Mouse (Mus musculus): ENCODE results near the gene Ralbp1. TPM values are rescaled to one million over a fixed set of nuclear protein-coding genes. Genes with fewer than 3 reads are reported as not detected.

The Ralbp1 gene
- total and polyA plus RNA-seq, 3 experiments: 53.2 to 69.6 TPM; not detected in 1

DNA sequence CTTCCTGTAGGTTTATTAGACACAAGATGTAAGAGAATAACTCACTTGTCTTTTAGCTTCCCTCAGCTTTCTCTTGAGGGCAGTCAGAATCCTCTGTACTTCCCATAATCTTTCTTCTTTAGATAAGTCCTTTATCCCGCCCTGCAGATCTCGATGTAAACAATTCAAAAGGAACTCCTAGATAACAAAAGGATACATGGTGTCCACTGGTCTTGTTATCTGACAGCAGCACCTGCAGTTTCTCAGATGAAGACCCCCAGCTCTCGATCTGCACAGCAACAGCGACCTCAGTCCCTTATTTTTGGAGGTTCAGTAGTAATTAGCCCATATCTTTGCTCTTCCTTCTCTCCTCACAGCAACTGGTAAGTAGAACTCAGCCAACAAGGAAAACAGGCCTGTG lies 28.0 kb downstream of the Ralbp1 start:
- peaks cover 12 to 18% of the 10 kb centered on the region in 2 experiments for H3K4me1 ChIP-seq (ENCODE audit: control insufficient read depth in 1 of 2, insufficient read depth in 2 of 2, low read length in 2 of 2)
- H3K27ac ChIP-seq (ENCODE audit: control insufficient read depth, low read depth, low read length): peak overlapping the region; percentile 70
- TF ChIP-seq NELFE (IDR thresholded peaks at IDR 0.05; ENCODE audit: low read depth, low read length) (no peak), EP300 (IDR thresholded peaks at IDR 0.05; ENCODE audit: low read depth in 1 of 2, low read length in 2 of 2) (peak; percentile 86 to 87), UBTF (IDR thresholded peaks at IDR 0.05; ENCODE audit: borderline replicate concordance, insufficient read depth, low read depth, low read length) (no peak), NRF1 (IDR thresholded peaks at IDR 0.05; ENCODE audit: insufficient read depth, low read depth, low read length, poor library complexity, severe bottlenecking) (no peak), RAD21 (IDR thresholded peaks at IDR 0.05; ENCODE audit: low read depth, low read length) (no peak; the same call in 1 of the 2 replicates), MAFK (IDR thresholded peaks at IDR 0.05; ENCODE audit: borderline replicate concordance, low read depth, low read length) (peak; percentile 56; the same call in 1 of the 2 replicates), JUND (IDR thresholded peaks at IDR 0.05; ENCODE audit: low read depth, low read length) (no peak), POLR2A (IDR thresholded peaks at IDR 0.05; ENCODE audit: control insufficient read depth in 1 of 2, insufficient read depth in 1 of 2, low read depth in 1 of 2, low read length in 2 of 2, poor library complexity in 1 of 2) (no peak), E2F4 (IDR thresholded peaks at IDR 0.05; ENCODE audit: borderline replicate concordance, low read depth, low read length) (no peak), MAX (IDR thresholded peaks at IDR 0.05; ENCODE audit: low read length) (no peak), RCOR1 (IDR thresholded peaks at IDR 0.05; ENCODE audit: low read depth, low read length) (peak; percentile 75), GATA1 (IDR thresholded peaks at IDR 0.05; ENCODE audit: low read depth, low read length) (peak; percentile 95), POLR2AphosphoS2 (IDR thresholded peaks at IDR 0.05; ENCODE audit: low read length) (no peak), TBP (IDR thresholded peaks at IDR 0.05; ENCODE audit: low read depth, low read length) (no peak), MEF2A (IDR thresholded peaks at IDR 0.05; ENCODE audit: extremely low read depth, insufficient replicate concordance, low read depth, low read length, poor library complexity, severe bottlenecking) (peak; percentile 41; the same call in 1 of the 2 replicates), CHD1 (IDR thresholded peaks at IDR 0.05; ENCODE audit: low read depth, low read length) (no peak), ZMIZ1 (IDR thresholded peaks at IDR 0.05; ENCODE audit: low read depth, low read length) (no peak), MAZ (IDR thresholded peaks at IDR 0.05; ENCODE audit: low read depth, low read length) (peak; percentile 58; the same call in 1 of the 2 replicates), ETS1 (IDR thresholded peaks at IDR 0.05; ENCODE audit: low read depth, low read length) (peak; percentile 80), ZC3H11A (IDR thresholded peaks at IDR 0.05; ENCODE audit: low read depth, low read length) (no peak), USF2 (IDR thresholded peaks at IDR 0.05; ENCODE audit: borderline replicate concordance in 1 of 2, insufficient read depth in 1 of 2, low read depth in 1 of 2, low read length in 2 of 2) (no peak), ZKSCAN1 (IDR thresholded peaks at IDR 0.05; ENCODE audit: low read depth, low read length) (no peak), TAL1 (IDR thresholded peaks at IDR 0.05; ENCODE audit: low read length) (peak; percentile 66), SMC3 (IDR thresholded peaks at IDR 0.05; ENCODE audit: low read depth, low read length) (0 out of 2 replicates have a peak, but pooled peaks have one; percentile 13), BHLHE40 (IDR thresholded peaks at IDR 0.05; ENCODE audit: borderline replicate concordance, low read depth, low read length) (peak; percentile 52; the same call in 1 of the 2 replicates), SIN3A (IDR thresholded peaks at IDR 0.05; ENCODE audit: low read length) (peak; percentile 73), GABPA (IDR thresholded peaks at IDR 0.05; ENCODE audit: low read depth, low read length) (no peak), HCFC1 (IDR thresholded peaks at IDR 0.05; ENCODE audit: low read depth, low read length) (peak; percentile 56), KAT2A (conservative IDR thresholded peaks at IDR 0.05; ENCODE audit: low read depth, low read length) (peak; percentile 30; the same call in 1 of the 2 replicates), CTCF (IDR thresholded peaks at IDR 0.05 in 2 of 3, conservative IDR thresholded peaks at IDR 0.05 in 1 of 3; ENCODE audit: control insufficient read depth in 1 of 3, insufficient read depth in 1 of 3, low read depth in 2 of 3, low read length in 3 of 3, poor library complexity in 1 of 3, severe bottlenecking in 1 of 3) (no peak), MYC (IDR thresholded peaks at IDR 0.05; ENCODE audit: low read depth, low read length) (no peak), ZNF384 (IDR thresholded peaks at IDR 0.05; ENCODE audit: low read depth, low read length) (no peak), POLR2AphosphoS5 (IDR thresholded peaks at IDR 0.05; ENCODE audit: borderline replicate concordance, low read depth, low read length) (no peak), CHD2 (IDR thresholded peaks at IDR 0.05; ENCODE audit: low read length) (no peak; the same call in 1 of the 2 replicates), USF1 (IDR thresholded peaks at IDR 0.05; ENCODE audit: low read depth, low read length) (no peak), ELF1 (IDR thresholded peaks at IDR 0.05; ENCODE audit: low read depth, low read length) (no peak), TCF12 (IDR thresholded peaks at IDR 0.05; ENCODE audit: low read depth, low read length) (peak; percentile 95)

More for the DNA sequence above, 28.0 kb downstream of the Ralbp1 start:
- Histone ChIP-seq H3K9me3 (replicated peaks; ENCODE audit: insufficient read depth, low read length) (no peaks in the 10 kb centered on the region), H3K9ac (ENCODE audit: control insufficient read depth, low read depth, low read length, poor library complexity, severe bottlenecking) (no peak overlapping the region), H3K27me3 (ENCODE audit: control insufficient read depth in 1 of 2, insufficient read depth in 2 of 2, low read length in 2 of 2) (no peaks in the 10 kb centered on the region), H3K36me3 (ENCODE audit: control insufficient read depth in 1 of 2, insufficient read depth in 2 of 2, low read length in 2 of 2) (peaks cover 6 to 19% of the 10 kb centered on the region in 2 experiments), H3K79me2 (ENCODE audit: control insufficient read depth, insufficient read depth, low read length, poor library complexity) (no peaks in the 10 kb centered on the region), H3K4me3 (ENCODE audit: control insufficient read depth in 1 of 2, insufficient read depth in 1 of 2, low read depth in 2 of 2, low read length in 2 of 2) (no peak overlapping the region)
- DNase-seq (ENCODE audit: low read depth, low spot score): peak; percentile 67
